Mouse (Mus musculus) heart, adult 9 months (tissue): ENCODE measurements around the gene Trmt1.

ENCODE experiments used
- DNase-seq, 2 experiments: peaks; one replicate each; pipeline ENCODE4 v3.0.0; 2022; ENCODE audit warnings: low spot score in 2 of 2

Trmt1 gene

DNA sequence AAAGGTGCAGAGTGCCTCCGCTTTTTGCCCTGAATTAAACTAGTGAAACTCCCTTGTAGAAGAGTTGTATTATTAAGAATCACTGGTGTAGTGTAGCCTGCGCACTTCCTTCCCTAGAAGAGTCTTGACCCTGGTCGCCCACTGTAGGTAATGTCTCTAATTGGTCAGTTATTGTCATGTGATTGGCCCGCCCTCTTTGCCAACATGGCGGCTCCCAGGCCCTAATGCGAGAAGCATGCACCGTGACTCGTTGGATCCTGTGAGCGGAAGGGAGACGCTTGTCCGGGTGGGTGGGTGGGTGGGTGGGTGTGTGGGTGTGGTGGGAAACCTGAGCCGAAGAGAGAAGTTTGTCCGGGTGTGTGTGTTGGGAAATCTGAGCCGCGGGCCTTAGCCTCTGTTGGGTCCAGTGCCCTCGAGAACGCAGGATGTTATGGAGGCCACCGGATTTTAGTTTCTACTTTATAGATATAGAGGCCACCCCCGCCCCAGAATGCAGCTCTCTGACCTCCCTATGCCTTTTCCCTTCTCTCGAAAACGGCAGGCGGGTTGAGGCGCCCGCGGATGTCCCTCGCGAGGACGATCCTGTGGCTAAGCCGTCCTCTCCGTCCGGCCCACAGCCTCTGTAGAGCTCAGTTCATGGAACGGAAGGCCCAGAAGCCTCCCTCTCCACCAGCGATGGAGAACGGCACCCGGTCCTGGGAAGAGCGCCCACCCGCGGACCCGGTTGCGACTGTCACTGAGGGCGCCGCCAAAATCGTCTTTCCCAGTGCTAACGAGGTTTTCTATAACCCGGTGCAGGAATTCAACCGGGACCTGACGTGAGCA lies 3.2 kb downstream of the Trmt1 start:
- DNase-seq, result peak; percentile 92 to 94

DNA sequence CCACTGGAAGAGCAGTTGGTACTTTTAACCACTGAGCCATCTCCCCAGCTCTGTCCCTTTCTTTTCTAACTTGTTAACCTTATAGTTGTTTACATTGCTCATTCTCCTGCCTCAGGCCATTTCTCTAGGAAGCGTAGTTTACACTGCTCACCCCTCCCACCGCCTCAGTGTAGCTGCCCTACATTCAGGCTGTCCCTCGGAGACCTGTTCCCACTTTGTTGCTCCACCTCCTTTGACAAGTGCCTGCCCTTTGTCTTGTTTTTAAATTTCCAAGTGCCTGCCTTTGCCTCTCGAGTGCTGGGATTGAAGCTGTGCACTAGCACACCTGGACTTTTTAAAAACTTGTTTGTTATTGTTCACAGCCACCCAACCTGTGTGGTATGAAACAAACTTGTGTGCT lies 7.2 kb downstream of the Trmt1 start:
- no peak for DNase-seq

DNA sequence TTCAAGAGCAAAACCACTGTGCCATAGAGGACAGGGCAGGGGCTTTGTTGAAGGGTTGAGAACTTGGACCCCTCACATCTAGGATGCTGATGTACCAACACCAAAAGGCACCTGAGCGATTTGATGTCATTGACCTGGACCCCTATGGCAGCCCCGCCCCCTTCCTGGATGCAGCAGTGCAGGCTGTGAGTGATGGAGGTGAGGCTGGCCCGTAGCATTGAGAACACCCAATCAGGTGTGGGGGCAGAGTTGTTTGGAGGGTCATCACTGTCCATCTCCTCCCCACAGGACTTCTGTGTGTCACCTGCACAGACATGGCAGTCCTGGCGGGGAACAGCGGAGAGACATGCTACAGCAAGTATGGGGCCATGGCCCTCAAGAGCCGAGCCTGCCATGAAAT lies 9.0 kb downstream of the Trmt1 start:
- DNase-seq, result no peak

DNA sequence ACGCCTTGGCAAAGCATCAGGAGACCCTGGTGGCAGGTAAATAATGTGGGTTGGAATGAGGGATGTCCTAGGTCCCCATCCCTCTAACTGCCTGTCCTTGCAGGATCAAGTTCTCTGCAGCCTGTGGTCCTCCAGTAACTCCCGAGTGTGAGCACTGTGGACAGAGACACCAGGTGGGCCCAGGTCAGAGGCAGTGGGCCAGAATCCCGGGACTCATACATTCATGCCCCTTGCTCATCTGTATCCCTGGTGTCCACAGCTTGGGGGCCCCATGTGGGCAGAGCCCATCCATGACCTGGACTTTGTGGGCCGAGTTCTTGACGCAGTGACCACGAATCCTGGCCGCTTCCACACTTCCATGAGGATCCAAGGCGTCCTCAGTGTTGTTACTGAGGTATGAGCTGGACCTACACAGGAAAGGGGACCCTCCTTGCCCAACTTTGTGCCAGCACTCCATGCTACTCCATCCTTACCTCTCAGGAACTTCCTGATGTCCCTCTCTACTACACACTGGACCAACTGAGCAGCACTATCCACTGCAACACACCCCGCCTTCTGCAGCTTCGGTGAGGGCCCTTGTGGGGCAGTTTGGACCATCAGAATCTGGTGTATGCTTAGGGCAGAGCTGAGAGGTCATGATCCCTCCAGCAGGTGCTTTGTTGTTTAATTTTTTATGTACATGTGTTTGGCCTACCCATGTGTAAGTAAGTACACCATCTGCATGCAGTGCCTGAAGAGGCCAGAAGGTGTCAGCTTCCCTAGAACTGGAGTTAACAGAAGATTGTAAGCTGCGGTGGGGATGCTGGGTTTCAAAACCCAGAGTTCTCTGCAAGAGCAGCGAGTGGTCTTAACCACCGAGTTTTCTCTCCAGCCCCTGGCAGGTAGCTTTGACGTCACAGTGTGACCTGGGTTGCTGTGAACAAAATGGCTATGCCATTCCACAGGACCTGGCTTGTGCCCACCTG lies 11.3 kb downstream of the Trmt1 start:
- no peak for DNase-seq

DNA sequence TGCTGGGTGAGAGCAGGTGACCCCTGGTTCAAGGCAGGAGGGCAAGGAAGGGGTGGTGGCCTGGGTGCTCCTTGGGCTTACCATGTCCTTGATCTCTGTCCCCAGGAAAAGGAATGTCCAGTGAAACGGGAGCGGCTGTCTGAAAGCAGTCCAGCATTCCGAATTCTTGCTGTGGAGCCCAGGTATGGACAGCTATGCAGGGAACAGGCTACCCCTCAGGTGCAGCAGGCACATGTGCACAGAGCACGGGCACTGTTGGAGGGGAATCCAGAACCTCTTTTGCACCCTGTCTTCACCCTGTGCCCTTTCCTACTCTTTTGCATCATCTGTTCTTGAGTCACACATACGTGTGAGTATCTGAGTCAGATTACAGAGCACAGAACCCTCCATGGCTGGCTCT lies 12.2 kb downstream of the Trmt1 start:
- no peak for DNase-seq

DNA sequence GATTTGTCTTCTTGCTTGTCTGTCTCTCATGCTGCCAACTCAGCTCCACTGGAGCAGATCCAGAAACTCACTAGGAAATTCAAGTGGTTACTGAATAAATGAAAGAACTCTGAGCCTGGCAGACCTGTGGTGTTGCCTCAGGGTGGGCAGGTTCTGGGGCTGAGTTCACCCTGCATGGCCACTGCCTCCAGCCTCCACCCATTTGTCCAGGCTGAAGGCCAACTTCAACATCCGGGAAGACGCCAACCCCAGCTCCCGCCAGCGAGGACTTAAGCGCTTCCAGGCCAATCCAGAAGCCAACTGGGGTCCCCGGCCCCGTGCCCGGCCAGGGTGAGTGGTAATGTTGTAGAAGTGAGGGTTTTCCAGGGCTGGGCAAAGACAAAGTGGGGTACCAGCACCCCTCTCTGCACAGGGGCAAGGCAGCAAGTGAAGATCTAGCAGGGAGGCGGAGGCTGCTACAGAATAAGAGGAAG lies 12.9 kb downstream of the Trmt1 start:
- peak; percentile 85 for DNase-seq

DNA sequence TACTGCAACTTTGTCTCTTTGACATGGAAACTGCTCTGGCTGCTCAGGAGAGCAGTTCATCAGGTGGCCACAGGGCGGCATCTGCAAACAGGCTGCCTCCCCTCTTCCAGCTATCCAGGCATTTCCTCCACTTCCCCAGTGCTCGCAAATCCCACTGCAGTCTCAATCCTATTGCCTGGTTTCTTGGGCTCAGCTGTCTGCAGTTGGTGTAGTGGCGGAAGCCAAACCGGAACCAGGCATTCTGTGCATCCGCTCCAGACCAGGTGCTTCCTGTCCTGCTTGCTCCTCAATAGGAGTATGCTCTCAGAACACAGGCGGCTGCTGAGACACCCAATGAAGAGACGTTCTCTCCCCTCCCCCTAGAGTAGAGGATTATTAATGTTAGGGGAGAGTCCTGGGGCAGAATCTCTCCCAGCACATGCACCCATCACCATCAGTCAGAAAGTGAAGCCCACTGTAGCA lies 13.8 kb downstream of the Trmt1 start:
- DNase-seq, result peak; percentile 87 to 96

DNA sequence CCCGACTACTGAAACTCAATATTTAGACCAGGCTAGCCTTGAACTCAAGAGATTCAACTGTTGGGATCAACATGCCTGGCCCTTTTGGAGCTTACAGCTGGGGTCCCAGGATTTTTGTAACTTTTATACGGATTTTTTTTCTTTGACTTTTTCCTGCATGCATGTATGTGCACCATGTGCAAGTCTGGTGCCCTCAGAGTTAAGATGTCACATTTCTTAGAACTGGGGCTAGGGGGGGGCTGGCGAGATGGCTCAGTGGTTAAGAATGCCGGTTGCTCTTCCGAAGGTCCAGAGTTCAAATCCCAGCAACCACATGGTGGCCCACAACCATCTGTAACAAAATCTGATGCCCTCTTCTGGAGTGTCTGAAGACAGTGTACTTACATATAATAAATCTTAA lies 14.4 kb downstream of the Trmt1 start:
- DNase-seq, result no peak

DNA sequence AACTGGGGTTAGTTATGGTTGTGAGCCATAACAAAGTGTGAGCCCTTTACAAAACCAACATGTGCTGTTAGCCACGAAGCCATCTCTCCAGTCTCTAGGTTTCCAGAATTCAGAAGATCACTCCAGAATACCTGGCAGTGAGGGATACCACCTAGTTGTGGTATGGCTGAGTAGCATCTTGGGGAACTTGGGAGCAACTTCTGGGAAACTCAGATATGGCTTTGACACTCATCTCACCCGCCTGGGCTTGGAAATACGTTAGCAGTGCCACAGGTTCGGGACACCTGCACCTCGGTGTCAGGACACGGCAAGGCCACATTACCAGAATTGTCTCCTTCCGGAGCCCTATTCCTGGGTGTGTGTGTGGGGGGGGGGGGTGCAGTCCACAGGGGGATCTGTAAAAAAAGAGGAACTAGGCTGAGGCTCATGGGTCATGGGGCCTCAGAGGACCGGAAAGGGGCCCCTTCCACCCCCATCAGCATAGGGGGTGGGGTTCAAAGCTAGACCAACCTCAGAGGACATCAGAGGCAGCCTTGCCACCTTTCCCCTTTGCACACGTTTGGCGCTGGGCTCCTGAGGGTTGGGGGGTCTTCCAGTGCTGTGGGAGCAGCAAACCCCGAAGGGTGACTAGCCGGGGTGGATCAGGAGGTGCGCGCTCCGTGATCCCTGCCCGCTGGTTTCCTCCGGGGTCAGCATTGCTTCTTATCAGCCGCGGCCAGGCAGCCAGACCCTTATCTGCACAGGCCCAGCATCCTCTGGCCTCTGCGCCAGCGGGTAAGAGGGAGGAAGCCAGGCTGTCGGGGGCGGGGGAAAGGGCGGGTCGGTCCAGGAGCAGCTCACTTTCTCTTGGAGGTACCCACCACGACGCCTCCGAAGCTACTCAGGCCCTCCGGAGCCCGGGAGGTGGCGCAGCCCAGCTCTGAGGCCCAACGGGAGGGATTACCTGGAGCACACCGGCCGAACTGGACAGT lies 15.1 kb downstream of the Trmt1 start, which contains the start of gene Lyl1:
TSS of gene Lyl1 (plus strand) at position 517 of the 971 bp plus-strand sequence.
- DNase-seq, result peak; percentile 83 to 90

DNA sequence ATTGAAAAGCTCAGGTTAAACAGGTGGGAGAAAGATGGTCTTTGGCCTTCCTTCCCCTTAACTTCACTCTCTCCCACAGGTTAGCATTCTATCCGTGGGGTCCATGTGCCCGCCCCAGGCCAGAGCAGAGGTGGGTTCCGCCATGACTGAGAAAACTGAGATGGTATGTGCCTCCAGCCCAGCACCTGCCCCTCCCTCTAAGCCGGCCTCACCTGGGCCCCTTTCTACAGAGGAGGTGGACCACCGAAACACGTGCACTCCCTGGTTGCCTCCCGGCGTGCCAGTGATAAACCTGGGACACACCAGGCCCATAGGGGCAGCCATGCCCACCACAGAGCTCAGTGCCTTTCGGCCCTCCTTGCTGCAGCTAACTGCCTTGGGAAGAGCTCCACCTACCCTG lies 16.5 kb downstream of the Trmt1 start:
- DNase-seq, result no peak

DNA sequence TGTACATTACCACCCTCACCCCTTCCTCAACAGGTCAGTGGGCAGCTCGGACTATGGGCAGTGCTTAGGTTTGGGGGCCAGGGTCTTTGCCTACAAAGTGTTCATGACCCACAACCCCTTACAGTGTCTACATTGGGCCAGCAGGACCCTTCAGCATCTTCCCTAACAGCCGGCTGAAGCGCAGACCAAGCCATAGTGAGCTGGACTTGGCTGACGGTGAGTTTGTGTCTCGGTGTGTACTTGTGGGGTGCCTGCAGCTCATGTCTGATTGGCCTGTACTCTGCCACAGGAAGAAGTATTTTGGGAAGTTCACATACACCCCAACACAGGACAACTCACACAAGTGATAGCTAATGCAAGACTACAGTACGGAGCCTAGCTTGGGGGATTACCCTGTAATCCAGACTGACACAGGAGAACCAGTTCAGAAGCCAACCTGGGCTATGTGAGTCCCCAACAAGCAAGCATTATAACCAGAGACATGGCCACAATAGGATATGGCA lies 16.9 kb downstream of the Trmt1 start:
- DNase-seq, result no peak

DNA sequence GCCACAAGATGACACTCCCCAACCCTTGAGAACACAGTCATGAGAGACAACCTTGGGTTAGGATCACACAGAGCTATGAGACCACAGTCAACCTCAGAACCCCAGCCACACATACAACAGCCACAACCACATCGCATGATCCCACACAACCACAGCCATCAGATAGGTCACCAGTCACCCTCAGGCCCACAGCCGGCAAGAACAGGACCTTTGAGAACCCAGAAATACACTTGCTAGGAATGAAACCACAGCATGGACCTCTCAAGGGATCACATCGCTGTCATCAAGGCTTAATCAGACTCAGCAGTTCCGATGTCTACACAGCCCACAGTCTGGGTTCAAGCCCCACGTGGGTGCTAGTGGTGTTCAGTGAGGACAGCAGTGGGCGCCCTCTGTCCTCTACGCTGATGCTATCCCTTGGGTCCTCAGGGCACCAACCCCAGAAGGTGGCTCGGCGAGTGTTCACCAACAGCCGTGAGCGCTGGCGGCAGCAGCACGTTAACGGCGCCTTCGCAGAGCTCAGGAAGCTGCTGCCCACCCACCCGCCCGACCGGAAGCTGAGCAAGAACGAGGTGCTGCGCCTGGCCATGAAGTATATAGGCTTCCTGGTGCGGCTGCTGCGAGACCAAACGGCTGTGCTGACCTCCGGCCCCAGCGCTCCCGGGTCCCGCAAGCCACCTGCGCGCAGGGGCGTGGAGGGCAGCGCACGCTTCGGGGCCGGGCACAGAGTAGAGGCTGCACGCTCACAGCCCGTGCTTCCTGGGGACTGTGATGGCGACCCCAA lies 17.6 kb downstream of the Trmt1 start:
- DNase-seq, result no peak

DNA sequence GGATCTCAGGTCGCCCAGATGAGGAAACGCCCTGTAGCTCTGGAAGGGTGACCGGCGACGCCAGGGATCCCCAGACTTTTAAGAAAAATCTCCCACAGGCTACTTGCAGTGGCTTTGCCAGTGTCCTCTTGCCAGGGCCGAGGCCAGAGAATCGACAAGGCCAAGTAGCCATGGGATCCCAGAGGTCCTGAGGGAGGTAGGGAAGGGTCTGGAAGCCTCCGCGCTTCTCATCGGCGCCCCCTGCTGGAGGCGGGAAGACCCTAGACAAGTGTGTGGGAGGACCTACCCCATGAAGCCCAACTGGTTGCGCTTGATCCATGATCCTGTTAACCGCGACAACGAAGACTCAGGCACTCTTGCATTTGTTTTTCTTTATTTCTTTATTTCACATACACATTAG lies 18.2 kb downstream of the Trmt1 start:
- peak; percentile 85 to 86 for DNase-seq

DNA sequence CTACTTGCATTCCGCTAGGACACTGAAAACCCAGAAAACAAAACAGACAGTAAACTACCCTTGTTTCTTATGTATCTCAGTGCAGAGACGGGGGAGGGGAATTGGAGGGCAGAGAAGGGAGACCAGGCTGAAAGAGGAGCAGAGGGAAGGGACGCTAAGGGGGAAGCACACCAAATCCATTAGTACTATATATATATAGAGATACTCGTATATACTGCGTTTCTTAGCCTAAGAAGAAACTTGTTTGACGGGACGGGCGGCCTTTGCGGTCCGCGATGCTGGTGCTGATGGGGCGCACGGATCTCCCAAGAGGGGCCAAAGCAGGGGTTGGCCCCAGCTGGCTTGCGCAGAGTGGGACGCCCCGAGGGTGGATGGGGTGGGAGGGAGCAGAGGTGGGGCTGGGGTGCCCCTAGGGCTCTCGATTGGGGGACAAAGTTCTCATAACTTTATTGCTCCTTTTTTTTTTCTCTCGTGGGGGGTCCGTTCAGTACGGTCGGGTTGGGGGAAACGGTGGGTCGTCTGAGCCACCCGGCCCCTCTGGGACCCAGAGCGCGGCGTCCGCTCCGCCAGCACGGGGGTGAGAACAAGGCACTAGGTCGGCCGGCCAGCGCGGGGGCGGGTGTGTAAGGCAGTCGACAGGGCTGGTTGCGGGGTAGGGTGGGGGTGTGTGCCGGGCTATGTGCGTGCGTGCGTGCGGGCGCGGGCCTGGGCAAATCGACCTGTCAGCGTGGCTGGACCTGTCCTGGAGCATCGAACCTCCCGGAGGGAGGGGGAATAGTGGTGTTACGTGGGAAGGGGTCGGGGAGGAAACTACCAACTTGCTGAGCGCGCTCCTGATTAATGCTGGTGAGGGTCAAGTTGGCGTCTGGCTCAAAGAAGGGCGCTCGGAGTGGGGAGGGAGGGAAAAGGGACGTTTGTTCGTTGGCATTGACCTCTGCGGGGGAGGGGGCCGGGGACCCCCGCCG lies 19.0 kb downstream of the Trmt1 start:
- DNase-seq, result peak in 1 of 2 experiments; percentile 57

DNA sequence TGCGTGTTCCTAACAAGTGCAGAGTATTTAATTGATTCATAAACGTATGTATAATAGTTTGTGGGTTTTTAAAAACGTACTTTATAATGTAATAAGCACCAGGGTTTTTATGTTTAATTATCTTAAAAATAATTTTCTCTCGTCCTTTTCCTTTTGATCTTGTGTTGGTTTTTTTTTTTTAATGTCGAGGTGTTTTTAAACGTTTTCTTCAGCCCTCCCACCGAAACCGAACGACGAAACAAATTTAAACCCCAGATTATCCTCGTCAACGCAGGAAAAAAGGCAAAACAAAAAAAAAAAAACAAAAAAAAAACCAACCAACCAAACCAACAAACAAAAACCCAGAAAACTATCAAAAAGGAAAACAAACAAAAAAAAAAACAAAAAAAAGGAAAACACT lies 19.9 kb downstream of the Trmt1 start:
- no peak for DNase-seq

DNA sequence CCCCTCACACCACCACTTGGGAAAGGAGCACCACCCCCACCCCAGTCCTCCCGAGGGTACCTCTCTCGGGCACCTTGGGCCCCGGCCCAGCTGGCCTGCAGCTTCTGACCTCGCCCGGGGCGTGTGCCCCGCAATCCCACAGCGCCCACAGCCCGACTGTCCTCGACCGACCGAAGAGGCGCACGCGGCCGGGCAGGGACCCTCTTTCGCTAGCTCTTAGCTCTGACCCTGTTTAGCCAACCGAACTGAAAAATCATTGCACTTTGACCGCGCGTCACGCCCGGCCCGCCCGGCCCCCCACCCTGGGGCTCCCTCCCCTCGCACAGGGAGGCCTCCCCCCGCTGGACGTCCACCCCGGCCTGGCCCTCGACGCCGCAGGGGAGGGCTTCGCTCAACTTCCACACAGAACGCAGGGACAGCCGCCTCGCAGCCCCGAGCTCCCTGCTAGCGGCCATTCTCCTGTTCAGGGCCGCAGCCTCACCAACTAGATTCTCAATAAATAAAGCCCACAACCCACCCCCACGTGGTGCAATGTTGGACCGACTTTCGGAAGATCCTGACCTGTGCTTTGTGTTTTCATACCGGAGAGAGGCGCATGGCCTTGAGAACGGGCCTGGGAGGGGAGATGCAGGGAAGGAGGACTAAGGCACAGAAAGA lies 20.6 kb downstream of the Trmt1 start:
- DNase-seq, result no peak

DNA sequence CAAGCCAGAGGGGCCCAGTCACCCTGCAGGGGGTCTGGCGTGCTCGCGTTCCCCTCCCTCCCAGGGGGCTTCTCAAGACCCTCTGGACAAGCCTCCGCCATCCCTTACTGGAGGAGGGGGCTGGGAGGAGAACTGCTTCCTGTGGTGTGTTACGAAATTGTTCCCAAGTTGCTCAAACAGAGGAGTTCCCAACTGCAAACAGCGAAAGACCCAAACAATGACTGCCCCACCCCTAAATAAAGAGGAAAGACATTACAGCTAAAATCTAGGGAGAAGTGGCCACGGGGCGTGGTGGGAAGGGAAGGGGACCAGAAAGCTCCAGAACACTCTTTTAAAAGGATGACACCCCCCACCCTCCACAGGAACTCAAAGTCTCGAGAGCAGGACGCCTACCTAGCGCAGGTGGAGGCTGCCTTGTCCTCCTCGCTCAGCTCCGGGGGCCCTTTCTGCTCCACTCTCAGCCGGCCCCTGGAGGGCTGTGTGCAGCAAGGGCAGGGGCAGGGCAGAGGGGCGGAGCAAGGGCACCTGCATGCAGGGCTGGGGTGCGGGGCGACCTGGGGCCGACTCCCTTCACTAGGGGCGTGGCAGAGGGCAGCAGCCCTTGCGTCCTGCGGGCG lies 21.3 kb downstream of the Trmt1 start:
- peak in 1 of 2 experiments; percentile 76 for DNase-seq

DNA sequence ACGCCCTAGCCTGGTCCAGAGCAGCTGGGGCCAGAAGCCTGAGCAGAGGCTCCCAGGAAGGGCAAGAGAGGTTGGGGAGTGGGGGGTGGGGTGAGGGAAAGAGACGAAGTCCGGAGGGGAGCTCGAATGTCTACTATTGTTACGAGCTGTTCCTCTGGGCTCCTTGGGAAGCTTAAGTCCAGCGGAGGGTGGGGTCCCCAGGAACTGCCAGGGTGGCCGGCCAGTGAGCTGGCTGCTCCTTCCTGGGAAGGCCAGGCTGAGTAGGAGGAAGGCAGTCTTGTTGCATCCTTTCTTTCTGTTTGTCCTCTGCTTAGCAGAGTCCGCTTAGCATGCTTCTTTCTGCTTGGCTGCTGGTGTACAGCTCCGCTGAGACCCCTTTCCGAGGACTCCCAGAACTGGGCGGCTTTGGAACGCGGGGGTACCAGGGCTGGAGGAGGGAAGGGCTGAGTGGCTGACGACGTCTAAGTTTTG lies 22.0 kb downstream of the Trmt1 start:
- no peak for DNase-seq
